Mouse (Mus musculus) ovary, adult 18-20 months (tissue): ENCODE data around the gene Thpo.

Source experiments
- DNase-seq: peaks from one replicate; pipeline ENCODE4 v3.0.0; 2022; ENCODE audit warnings: low spot score, mixed read lengths

The Thpo gene

DNA sequence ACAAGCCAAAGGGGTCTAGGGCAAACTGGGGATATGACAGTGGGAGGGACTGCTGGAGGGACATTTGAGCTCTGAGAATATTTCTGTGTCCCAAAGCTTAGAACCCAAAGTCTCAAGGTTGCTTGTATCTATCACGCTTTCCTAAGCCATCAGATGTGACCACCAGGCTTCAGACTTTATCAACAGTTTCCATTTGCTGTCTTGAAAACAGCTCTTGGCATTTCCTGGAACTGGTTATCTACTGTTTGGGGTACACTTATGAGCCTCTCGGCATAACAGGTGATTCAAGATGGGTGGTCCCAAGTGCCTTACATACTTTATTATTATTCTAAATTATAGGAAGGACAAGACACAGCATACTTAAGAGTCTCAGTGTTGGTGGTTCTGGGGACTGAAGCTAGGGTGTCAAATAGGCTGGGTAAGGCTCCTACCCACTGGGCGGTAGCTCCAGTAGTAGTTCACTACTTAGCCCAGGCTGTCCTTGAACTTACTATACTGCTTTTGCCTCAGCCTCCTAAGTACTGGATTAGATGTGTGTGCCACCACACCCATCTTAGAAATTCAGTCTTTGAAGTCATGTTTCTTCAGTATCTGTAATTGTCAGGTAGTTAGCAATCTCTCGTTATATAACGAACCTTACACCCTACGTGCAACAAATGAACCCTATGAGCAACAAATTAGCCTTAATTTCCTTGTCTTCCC, 30.5 kb downstream of the Thpo start:
- no peak for DNase-seq

GRCm38 (mm10) chr16:20703071-20703470, 31.2 kb downstream of the Thpo start:
- no peak for DNase-seq

DNA sequence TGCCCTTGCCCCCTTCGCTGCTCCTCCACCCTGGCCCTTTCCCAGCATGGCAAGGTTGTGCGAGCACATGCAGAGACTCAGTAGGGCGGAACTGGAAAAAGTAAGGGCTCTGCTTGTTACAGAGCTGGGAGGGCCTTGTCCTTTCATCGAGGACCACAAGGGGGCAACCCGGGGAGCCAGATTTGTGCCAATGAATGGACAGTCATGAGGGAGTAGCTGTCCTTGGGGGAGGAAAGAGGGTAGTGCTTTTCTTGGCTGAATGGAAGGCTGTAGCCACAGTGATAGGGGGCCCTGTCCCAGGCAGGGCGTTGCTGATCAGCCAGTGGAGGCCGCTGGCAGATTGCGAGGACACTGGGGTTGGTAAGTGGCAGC, 31.8 kb downstream of the Thpo start:
- DNase-seq, result peak; percentile 84

DNA sequence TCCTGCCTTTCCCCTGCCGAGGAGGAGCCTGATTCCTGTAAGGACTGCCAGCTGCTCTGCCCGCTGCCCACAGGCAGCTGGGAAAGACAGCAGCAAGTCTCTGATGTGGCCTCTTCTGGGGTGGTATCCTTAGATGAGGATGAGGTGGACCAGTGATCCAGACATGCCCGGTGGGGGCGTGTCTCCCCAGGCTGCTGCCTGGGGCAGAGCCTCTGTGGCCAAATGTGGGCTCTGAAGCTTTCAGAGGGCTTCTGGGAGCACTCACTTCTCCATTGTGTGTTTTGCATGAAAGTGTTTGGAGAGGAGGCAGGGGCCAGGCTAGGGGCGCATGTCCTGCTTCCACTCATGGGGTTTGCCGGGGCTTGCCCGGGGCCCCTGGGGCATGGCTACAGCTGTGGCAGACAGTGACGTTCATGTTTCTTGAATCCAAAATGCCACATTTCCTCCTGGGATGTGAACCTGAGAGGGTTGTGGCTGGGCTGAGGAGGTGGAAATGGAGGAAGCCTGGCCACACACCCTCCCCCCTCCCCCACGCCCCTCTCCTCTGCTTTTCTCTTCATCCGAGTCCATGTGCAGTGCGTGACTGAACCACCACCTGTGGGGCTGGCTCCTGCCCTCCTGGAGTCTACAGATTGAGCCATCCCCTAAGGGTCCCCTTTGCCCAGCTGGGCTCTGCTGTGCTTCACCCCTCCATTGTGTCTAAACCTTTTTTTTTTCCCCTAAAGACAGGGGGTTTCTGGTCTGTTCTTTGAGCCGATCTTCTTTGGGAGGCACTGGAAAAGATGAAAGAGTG, 32.4 kb downstream of the Thpo start:
- no peak for DNase-seq

DNA sequence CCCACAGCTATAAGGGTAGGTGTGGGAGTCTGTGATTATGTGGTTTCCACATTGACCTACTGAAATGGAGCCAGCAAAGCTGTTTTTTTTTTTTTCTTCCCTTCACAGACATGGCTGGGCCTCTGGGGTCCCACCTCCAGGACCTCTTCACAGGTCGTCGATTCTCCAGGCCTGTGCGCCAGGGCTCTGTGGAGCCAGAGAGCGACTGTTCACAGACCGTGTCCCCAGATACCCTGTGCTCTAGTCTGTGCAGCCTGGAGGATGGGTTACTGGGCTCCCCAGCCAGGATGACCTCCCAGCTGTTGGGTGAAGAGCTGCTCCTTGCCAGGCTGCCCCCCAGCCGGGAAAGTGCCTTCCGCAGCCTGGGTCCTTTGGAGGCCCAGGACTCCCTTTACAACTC, 33.0 kb downstream of the Thpo start:
- DNase-seq, result no peak

GRCm38 (mm10) chr16:20700036-20700435, 34.3 kb downstream of the Thpo start:
- DNase-seq, result no peak

DNA sequence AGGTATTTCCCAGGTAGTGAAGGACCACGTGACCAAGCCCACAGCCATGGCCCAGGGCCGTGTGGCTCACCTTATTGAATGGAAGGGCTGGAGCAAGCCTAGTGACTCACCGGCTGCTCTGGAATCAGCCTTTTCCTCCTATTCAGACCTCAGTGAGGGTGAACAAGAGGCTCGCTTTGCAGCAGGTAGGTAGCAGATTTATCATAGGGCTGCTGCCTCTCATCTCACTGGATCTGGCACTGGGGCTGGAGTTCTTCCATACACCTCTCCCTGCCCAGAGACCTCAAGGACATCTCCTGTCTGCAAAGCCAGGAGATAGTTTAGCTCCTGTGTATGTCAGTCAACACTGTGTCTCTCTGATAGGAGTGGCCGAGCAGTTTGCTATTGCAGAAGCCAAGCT, 35.0 kb downstream of the Thpo start:
- no peak for DNase-seq

DNA sequence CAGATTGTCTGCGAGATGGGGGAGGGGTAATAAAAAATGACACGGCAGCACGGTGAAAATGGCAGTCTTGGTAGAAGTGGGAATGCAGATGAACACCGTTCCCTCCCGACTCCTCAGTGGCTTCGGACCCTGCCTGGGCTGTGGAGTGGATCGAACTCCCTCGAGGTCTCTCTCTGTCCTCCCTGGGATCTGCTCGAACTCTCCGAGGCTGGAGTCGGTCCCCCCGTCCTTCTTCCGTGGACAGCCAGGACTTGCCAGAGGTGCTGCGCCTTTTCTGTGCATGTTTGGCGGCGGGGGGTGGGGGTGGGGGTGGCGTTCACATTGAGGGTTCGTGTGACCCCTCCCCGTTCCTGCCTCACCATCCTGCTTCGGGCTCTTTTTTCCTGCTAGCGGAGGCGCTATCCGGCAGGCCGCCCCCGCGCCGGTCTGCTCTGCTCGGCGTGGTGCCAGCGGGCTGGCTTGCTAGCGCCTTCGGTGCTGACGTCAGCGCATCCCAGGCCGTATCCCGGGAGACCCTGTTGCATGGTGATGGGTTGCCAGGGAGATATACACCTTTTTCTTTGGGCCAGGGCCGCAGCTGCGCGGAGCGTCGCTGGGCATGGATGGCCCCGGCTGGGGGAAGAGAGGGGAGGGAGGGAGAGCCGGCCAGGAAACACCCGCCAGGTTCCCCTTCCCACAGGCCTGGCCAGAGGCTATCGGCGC, 38.5 kb downstream of the Thpo start:
- peak; percentile 77 for DNase-seq

- DNase-seq, result no peak
Measured at GRCm38 (mm10) chr16:20694781-20695180, 39.5 kb downstream of the Thpo start.

GRCm38 (mm10) chr16:20693111-20693701, 41.1 kb downstream of the Thpo start, which contains the start of gene Fam131a:
TSS of gene Fam131a (plus strand) at chr16:20693241.
- DNase-seq, result peak; percentile 80

DNA sequence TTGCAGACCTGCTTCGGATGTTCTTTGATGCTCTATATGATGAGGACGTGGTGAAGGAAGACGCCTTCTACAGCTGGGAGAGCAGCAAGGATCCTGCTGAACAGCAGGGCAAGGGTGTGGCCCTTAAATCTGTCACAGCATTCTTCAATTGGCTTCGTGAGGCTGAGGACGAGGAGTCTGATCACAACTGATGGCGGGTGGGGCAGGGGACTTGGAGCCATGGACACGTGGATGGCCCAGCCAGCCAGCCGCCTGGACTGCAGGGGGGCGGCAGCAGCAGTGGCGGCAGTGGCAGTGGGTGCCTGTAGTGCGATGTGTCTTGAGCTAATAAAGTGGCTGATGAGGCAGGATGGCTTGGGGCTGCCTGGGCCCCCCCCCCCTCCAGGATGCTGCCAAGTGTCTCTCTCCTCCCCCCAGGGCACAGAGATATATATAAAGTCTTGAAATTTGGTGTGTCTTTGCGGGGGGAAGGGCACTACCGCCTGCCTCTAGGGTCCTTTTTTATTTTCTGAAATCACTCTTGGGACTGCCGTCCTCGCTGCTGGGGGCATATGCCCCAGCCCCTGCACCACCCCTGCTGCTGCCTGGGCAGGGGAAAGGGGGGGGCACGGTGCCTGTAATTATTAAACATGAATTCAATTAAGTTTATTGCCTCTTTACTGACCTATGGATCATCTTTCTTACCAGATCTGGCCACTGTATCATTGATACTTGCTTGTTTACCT, 41.9 kb downstream of the Thpo start:
- no peak for DNase-seq

GRCm38 (mm10) chr16:20691617-20692016, 42.7 kb downstream of the Thpo start:
- DNase-seq, result no peak

- no peak for DNase-seq
Measured at GRCm38 (mm10) chr16:20690774-20691173, 43.5 kb downstream of the Thpo start.

DNA sequence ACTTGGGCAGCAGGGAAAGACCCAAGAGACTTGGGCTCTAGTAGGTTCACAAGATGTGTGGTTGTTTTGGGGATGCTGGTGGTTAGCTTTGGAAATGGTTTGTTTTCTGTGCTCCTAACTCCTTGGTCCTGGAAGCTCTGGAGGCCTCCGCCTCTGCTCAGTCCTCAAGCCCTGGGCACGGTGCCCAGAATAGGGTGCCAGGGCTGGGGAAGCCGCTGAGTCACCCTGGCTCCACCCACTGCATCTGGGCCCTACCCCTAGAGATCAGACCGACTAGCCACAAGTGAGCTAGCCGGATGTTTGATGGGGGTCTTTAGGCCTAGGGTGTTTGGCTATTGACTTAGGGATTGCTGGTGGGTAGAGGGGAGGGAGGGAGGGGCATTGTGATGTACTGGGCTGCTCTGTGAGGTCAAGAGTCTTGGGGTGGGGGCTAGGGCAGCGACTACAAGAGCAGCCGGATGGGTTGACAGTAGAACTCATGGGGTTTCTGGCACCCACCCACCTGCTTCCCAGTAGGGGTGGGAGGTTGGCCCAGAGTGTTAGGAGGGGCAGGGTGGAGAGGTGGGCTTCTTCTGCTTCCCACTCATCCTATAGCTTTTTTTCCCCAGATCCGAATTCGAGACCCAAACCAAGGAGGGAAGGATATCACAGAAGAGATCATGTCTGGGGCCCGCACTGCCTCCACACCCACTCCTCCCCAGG, 56.2 kb downstream of the Thpo start:
- peak; percentile 82 for DNase-seq

GRCm38 (mm10) chr16:20677380-20677779, 56.9 kb downstream of the Thpo start:
- DNase-seq, result no peak

DNA sequence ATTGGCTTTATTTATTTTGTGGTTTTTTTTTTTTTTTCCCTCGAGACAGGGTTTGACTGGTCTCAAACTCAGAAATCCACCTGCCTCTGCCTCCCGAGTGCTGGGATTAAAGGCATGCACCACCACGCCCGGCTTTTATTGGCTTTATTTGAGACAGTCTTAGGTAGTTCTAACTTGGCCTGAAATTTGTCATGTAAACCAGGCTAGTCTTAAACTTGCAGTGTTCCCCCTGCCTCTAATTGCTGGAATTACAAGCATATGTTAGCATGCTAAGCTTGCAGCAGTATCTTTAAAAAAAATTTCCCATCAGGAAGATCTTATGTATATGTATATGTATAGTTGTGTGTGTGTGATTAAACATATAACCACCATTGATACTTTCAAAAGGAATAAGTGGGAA, 57.6 kb downstream of the Thpo start:
- no peak for DNase-seq

- no peak for DNase-seq
Measured at GRCm38 (mm10) chr16:20675213-20675612, 59.1 kb downstream of the Thpo start.
